Mouse (Mus musculus): ENCODE data around the gene Tmem260. TPM values are rescaled to one million over a fixed set of nuclear protein-coding genes. Genes with fewer than 3 reads are reported as not detected.
A peak's percentile ranks its signal among the peaks of the same experiment; 100 is the strongest.
"Not testable (repeated sequence)": the region's sequence is repeated elsewhere in the genome, so short reads cannot be mapped to it uniquely, and the experiment has no call there.

Gene Tmem260
- polyA plus RNA-seq, 1 experiment from 2014 or later: 17.2 TPM

- no peak for ATAC-seq (ENCODE audit: insufficient number of reproducible peaks, low FRiP score)
- no peak overlapping the region for H3K9ac ChIP-seq
- H3K4me3 ChIP-seq: no peak overlapping the region
- peak overlapping the region; percentile 30 for H3K4me2 ChIP-seq
- 61% methylated on average over 18 of the region's 18 CpGs for WGBS
- H3K36me3 ChIP-seq: no peaks in the 10 kb centered on the region
- no peaks in the 10 kb centered on the region for H3K9me3 ChIP-seq (replicated peaks)
- peaks cover 18% of the 10 kb centered on the region for H3K4me1 ChIP-seq (replicated peaks)
- no peaks in the 10 kb centered on the region; the same call in none of the 2 replicates for H3K27me3 ChIP-seq (replicated peaks)
- no peak overlapping the region for H3K27ac ChIP-seq (ENCODE audit: poor library complexity, severe bottlenecking)
Observed at GRCm38 (mm10) chr14:48451966-48452407, 6.1 kb downstream of the Tmem260 start.

- Histone ChIP-seq H3K4me1 (replicated peaks) (peaks cover 19% of the 10 kb centered on the region), H3K36me3 (no peaks in the 10 kb centered on the region), H3K9me3 (replicated peaks) (no peaks in the 10 kb centered on the region), H3K9ac (no peak overlapping the region), H3K4me3 (no peak overlapping the region), H3K27ac (ENCODE audit: poor library complexity, severe bottlenecking) (no peak overlapping the region), H3K4me2 (no peak overlapping the region), H3K27me3 (replicated peaks) (no peaks in the 10 kb centered on the region; the same call in none of the 2 replicates)
- ATAC-seq (ENCODE audit: insufficient number of reproducible peaks, low FRiP score): no peak
- 54% methylated on average over 5 of the region's 5 CpGs for WGBS
Observed at GRCm38 (mm10) chr14:48453411-48453810, 7.5 kb downstream of the Tmem260 start.

- Histone ChIP-seq H3K27me3 (replicated peaks) (peaks cover 10% of the 10 kb centered on the region), H3K9me3 (replicated peaks) (no peaks in the 10 kb centered on the region), H3K4me2 (peak overlapping the region; percentile 24; the same call in 1 of the 2 replicates), H3K4me1 (replicated peaks) (peaks cover 25% of the 10 kb centered on the region), H3K4me3 (no peak overlapping the region), H3K27ac (ENCODE audit: poor library complexity, severe bottlenecking) (no peak overlapping the region), H3K9ac (no peak overlapping the region), H3K36me3 (peaks cover 8% of the 10 kb centered on the region; the same call in 1 of the 2 replicates)
- ATAC-seq (ENCODE audit: insufficient number of reproducible peaks, low FRiP score): no peak
- 52% methylated on average over 12 of the region's 12 CpGs for WGBS
Observed at GRCm38 (mm10) chr14:48456305-48457092, 10.6 kb downstream of the Tmem260 start.

- Histone ChIP-seq H3K9me3 (replicated peaks) (no peaks in the 10 kb centered on the region), H3K4me2 (no peak overlapping the region), H3K4me3 (no peak overlapping the region), H3K27ac (ENCODE audit: poor library complexity, severe bottlenecking) (no peak overlapping the region), H3K9ac (no peak overlapping the region), H3K4me1 (replicated peaks) (peaks cover 25% of the 10 kb centered on the region), H3K27me3 (replicated peaks) (peaks cover 10% of the 10 kb centered on the region), H3K36me3 (peaks cover 8% of the 10 kb centered on the region; the same call in 1 of the 2 replicates)
- 85% methylated on average over 16 of the region's 16 CpGs for WGBS
- no peak for ATAC-seq (ENCODE audit: insufficient number of reproducible peaks, low FRiP score)
Observed at GRCm38 (mm10) chr14:48457288-48457938, 11.5 kb downstream of the Tmem260 start.

- Histone ChIP-seq H3K4me3 (no peak overlapping the region), H3K4me1 (replicated peaks) (peaks cover 21% of the 10 kb centered on the region), H3K27me3 (replicated peaks) (peaks cover 10% of the 10 kb centered on the region), H3K4me2 (no peak overlapping the region), H3K9me3 (replicated peaks) (no peaks in the 10 kb centered on the region), H3K36me3 (peaks cover 8% of the 10 kb centered on the region; the same call in 1 of the 2 replicates), H3K27ac (ENCODE audit: poor library complexity, severe bottlenecking) (no peak overlapping the region), H3K9ac (no peak overlapping the region)
- ATAC-seq (ENCODE audit: insufficient number of reproducible peaks, low FRiP score): no peak
- 82% methylated on average over 9 of the region's 9 CpGs for WGBS
Observed at GRCm38 (mm10) chr14:48458901-48459300, 13.0 kb downstream of the Tmem260 start.

- 85% methylated on average over 7 of the region's 7 CpGs for WGBS
- Histone ChIP-seq H3K36me3 (peaks cover 7% of the 10 kb centered on the region), H3K9ac (no peak overlapping the region), H3K9me3 (replicated peaks) (no peaks in the 10 kb centered on the region), H3K4me1 (replicated peaks) (0 out of 2 replicates have a peak, but pooled peaks cover 8% of the 10 kb centered on the region), H3K27me3 (replicated peaks) (no peaks in the 10 kb centered on the region), H3K4me2 (no peak overlapping the region), H3K27ac (ENCODE audit: poor library complexity, severe bottlenecking) (no peak overlapping the region), H3K4me3 (no peak overlapping the region)
- ATAC-seq (ENCODE audit: insufficient number of reproducible peaks, low FRiP score): no peak
Observed at GRCm38 (mm10) chr14:48468339-48468738, 22.4 kb downstream of the Tmem260 start.

- H3K4me3 ChIP-seq: no peak overlapping the region
- no peak overlapping the region for H3K4me2 ChIP-seq
- no peaks in the 10 kb centered on the region for H3K27me3 ChIP-seq (replicated peaks)
- peaks cover 7% of the 10 kb centered on the region for H3K36me3 ChIP-seq
- 0 out of 2 replicates have a peak, but pooled peaks cover 14% of the 10 kb centered on the region for H3K4me1 ChIP-seq (replicated peaks)
- 84% methylated on average over 10 of the region's 10 CpGs for WGBS
- H3K9ac ChIP-seq: no peak overlapping the region
- H3K9me3 ChIP-seq (replicated peaks): no peaks in the 10 kb centered on the region
- no peak overlapping the region for H3K27ac ChIP-seq (ENCODE audit: poor library complexity, severe bottlenecking)
- ATAC-seq (ENCODE audit: insufficient number of reproducible peaks, low FRiP score): no peak
Observed at GRCm38 (mm10) chr14:48470742-48471487, 25.0 kb downstream of the Tmem260 start.

- Histone ChIP-seq H3K27me3 (replicated peaks) (no peaks in the 10 kb centered on the region), H3K4me2 (no peak overlapping the region), H3K9me3 (replicated peaks) (no peaks in the 10 kb centered on the region), H3K9ac (no peak overlapping the region), H3K4me1 (replicated peaks) (0 out of 2 replicates have a peak, but pooled peaks cover 18% of the 10 kb centered on the region), H3K27ac (ENCODE audit: poor library complexity, severe bottlenecking) (no peak overlapping the region), H3K4me3 (no peak overlapping the region), H3K36me3 (peaks cover 4% of the 10 kb centered on the region; the same call in 1 of the 2 replicates)
- ATAC-seq (ENCODE audit: insufficient number of reproducible peaks, low FRiP score): no peak
- WGBS: 57% methylated on average over 9 of the region's 9 CpGs
Observed at GRCm38 (mm10) chr14:48472179-48472578, 26.3 kb downstream of the Tmem260 start.

- Histone ChIP-seq H3K4me1 (replicated peaks) (0 out of 2 replicates have a peak, but pooled peaks cover 18% of the 10 kb centered on the region), H3K9ac (no peak overlapping the region), H3K27ac (ENCODE audit: poor library complexity, severe bottlenecking) (0 out of 2 replicates have a peak overlapping the region, but pooled peaks have one; percentile 6), H3K27me3 (replicated peaks) (no peaks in the 10 kb centered on the region), H3K4me2 (no peak overlapping the region), H3K9me3 (replicated peaks) (no peaks in the 10 kb centered on the region), H3K4me3 (no peak overlapping the region), H3K36me3 (peaks cover 28% of the 10 kb centered on the region)
- no peak for ATAC-seq (ENCODE audit: insufficient number of reproducible peaks, low FRiP score)
- WGBS: 53% methylated on average over 1 of the region's 1 CpGs
Observed at GRCm38 (mm10) chr14:48475370-48475769, 29.4 kb downstream of the Tmem260 start.

- not testable (repeated sequence) for H3K4me3 ChIP-seq; H3K27ac ChIP-seq (ENCODE audit: poor library complexity, severe bottlenecking); H3K9me3 ChIP-seq (replicated peaks); ATAC-seq (ENCODE audit: insufficient number of reproducible peaks, low FRiP score); H3K27me3 ChIP-seq (replicated peaks); H3K4me2 ChIP-seq; H3K9ac ChIP-seq
- Histone ChIP-seq H3K36me3 (peaks cover 25% of the 10 kb centered on the region), H3K4me1 (replicated peaks) (0 out of 2 replicates have a peak, but pooled peaks cover 18% of the 10 kb centered on the region)
- 54% methylated on average over 3 of the region's 3 CpGs for WGBS
Observed at GRCm38 (mm10) chr14:48475834-48476233, 29.9 kb downstream of the Tmem260 start.
